Mouse (Mus musculus) kidney, postnatal 10 days (tissue): ENCODE data around the gene Tent4b.
A peak's percentile ranks its signal among the peaks of the same experiment; 100 is the strongest.

ENCODE experiments used
- DNase-seq: peaks from one replicate; pipeline ENCODE4 v3.0.0; 2021; ENCODE audit warnings: mixed read lengths

Tent4b gene

DNA sequence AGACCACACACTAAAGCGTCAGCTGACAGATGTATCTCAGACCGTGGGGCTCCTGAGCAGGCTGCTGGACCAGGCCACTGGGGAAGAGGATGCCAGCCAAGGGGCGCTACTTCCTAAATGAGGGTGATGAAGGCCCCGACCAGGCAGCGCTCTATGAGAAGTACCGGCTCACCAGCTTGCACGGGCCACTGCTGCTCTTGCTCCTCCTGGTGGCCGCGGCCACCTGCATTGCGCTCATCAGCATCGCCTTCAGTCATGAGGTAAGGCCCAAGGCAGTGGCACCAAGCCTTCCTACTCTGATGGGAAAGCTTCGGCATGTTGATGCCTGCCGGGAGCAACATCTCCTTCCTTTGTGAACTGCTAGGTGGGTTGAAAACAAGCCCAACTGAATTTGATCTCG is 107.5 kb downstream of the Tent4b start:
- peak; percentile 46 for DNase-seq

DNA sequence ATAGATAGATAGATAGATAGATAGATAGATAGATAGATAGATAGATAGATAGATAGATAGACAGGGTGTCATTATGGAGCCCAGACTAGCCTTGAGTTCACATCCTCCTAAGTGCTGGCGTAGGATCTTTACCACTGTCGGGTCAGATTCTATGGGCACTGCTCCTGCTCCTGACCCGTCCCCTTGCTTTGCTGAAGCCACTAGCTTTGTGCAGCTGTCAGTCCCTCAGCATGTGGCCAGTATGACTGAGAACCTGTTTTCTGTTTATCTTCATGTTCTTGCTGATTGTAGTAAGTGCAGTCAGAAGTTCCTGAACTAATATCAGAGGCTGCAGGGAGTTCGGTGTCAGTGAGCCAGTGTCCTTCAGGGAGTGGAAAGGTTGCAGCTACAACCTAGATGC is 108.7 kb downstream of the Tent4b start:
- no peak for DNase-seq
